Mouse (Mus musculus) small intestine, adult 2 months (tissue): Measurements from ENCODE around the gene Ell3. TPM values are rescaled to one million over a fixed set of nuclear protein-coding genes. Genes with fewer than 3 reads are reported as not detected.
"Not testable (repeated sequence)": the region's sequence is repeated elsewhere in the genome, so short reads cannot be mapped to it uniquely, and the experiment has no call there.

Source experiments
- H3K27ac ChIP-seq: fragments of 200-500 bp; 2 replicates; pipeline ENCODE4 v1.5.1; 2012; ENCODE audit warnings: low read depth, low read length, control low read depth, inconsistent platforms; ENCODE audit not compliant: insufficient read depth
- H3K27me3 ChIP-seq: fragments of 200-500 bp; 2 replicates; pipeline ENCODE4 v1.6.1; 2012; ENCODE audit warnings: mild to moderate bottlenecking, moderate library complexity, low read length, inconsistent platforms; ENCODE audit not compliant: control insufficient read depth, insufficient read depth
- H3K36me3 ChIP-seq: fragments of 200-500 bp; 2 replicates; pipeline ENCODE4 v1.6.1; 2012; ENCODE audit warnings: mild to moderate bottlenecking, low read length, control low read depth, inconsistent platforms; ENCODE audit not compliant: control insufficient read depth, insufficient read depth
- H3K4me1 ChIP-seq: fragments of 200-500 bp; 2 replicates; pipeline ENCODE4 v1.6.1; 2012; ENCODE audit warnings: low read length, inconsistent platforms, mixed read lengths; ENCODE audit not compliant: control insufficient read depth, insufficient read depth, insufficient read length
- H3K4me3 ChIP-seq: fragments of 200-500 bp; 2 replicates; pipeline ENCODE4 v1.5.1; 2012; ENCODE audit warnings: low read depth, mild to moderate bottlenecking, control low read depth, inconsistent platforms, low read length, moderate library complexity
- CTCF ChIP-seq: fragments of 200-500 bp; IDR thresholded peaks from 2 replicates; pipeline ENCODE4 v1.5.1; 2012; ENCODE audit warnings: low read depth, mild to moderate bottlenecking, control low read depth, inconsistent platforms, low read length, moderate library complexity, mixed read lengths; ENCODE audit not compliant: insufficient replicate concordance, insufficient read length; ENCODE audit errors: extremely low read depth
- POLR2A ChIP-seq: fragments of 200-500 bp; IDR thresholded peaks from 2 replicates; pipeline ENCODE4 v1.6.1; 2012; ENCODE audit warnings: low read depth, mild to moderate bottlenecking, control low read depth, inconsistent platforms, low read length, moderate library complexity
- WGBS: fragments of 180-500 bp; shearing (Covaris S2); methylation state at CpG from one replicate; pipeline ENCODE4 v1.1.7; 2018; 5-methylcytosine and 5-hydroxymethylcytosine counted together
- polyA plus RNA-seq: library from polyadenylated mRNA; depleted of rRNA; stranded (reverse); fragments of >200 nt; gene quantifications from 2 replicates; pipeline ENCODE4 v1.2.3, GENCODE M21; 2012

The Ell3 gene
- polyA plus RNA-seq, 1 experiment = 2.7 TPM

DNA sequence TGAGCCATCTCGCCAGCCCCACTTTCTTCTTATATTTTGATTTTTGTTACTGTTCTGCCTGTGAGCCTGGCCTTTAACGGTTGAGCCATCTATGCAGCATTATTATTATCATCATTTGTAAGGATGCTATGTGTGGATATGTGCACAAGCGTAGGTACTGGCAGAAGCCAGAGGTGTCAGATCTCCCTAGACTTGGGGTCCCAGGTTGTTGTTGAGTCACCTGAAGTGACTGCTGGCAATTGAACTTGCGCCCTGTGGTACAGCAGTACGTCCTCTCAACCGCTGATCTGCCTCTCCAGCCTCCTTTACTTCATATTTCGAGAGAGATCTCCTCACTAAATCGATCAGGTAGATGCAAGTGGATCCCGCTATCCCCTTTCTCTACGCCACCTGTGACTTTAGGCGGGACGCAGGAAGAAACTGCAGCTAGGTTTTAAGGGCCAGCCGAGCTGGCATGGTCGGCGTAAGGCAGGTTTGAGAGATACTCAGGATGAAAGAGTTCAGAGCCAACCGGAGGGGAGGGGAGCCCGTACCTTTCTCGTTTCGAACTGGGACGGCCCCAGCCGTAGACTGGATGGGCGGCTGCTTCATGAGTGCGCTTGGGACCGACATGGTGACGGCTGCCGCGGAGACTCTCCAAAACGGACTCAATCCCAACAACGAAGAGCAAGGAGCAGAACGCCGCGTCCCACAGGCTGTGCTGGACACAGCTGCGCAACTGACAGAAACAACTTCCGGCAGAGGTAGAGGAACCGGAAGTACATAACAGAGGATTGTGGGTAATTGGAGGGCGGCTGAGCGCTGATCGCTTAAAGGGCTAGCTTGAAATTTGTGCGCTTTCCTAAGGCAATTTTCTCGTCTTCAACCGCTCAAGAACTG is 29.5 kb upstream of the Ell3 start, which contains the start of gene Mfap1b:
Gene Mfap1b (minus strand): TSS at position 767 of the 879 bp plus-strand sequence.
- not testable (repeated sequence) for H3K4me1 ChIP-seq, H3K27me3 ChIP-seq, H3K27ac ChIP-seq, H3K36me3 ChIP-seq
- 4% methylated on average over 41 of the region's 41 CpGs for WGBS
- peak; percentile 76 for TF ChIP-seq POLR2A
- H3K4me3 ChIP-seq = peak within 1 kb of the TSS; percentile 65

DNA sequence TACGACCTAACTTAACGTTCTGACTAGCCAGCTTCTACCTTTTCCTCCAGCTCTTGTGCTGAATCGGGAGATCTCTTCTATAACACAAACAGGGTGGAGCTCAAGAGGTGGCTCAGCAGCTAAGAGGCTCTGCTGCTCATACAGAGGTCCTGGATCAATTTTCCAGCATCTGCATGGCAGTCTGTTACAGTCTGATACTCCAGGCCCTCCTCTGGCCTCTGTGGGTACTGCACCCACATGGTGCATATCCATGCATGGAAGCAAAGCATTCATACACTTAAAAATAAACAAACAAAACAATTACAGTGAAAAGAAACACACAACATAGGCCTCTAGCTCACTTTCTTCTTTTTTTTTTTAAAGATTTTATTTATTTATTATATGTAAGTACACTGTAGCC is 28.7 kb upstream of the Ell3 start:
- 87% methylated on average over 3 of the region's 3 CpGs for WGBS
- not testable (repeated sequence) for H3K27me3 ChIP-seq, H3K27ac ChIP-seq, H3K36me3 ChIP-seq, H3K4me3 ChIP-seq, H3K4me1 ChIP-seq

DNA sequence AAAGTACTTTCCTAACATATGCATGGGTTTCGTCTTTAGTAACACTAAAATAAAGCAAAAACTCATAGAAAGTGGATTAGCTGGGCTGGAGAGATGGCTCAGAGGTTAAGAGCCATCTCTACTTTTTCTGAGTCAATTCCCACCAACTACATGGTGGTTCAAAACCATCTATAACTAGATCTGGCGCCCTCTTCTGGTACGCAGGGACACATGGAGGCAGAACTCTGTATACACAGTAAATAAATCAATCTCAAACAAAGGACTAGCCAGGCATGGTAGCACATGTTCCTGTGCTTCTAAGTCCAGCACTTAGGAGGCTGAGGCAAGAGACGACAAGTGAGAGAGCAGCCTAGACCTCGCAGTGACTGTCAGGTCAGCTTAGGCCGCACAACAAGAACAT is 24.9 kb upstream of the Ell3 start:
- 52% methylated on average over 3 of the region's 6 CpGs for WGBS
- not testable (repeated sequence) for H3K36me3 ChIP-seq, H3K4me1 ChIP-seq

DNA sequence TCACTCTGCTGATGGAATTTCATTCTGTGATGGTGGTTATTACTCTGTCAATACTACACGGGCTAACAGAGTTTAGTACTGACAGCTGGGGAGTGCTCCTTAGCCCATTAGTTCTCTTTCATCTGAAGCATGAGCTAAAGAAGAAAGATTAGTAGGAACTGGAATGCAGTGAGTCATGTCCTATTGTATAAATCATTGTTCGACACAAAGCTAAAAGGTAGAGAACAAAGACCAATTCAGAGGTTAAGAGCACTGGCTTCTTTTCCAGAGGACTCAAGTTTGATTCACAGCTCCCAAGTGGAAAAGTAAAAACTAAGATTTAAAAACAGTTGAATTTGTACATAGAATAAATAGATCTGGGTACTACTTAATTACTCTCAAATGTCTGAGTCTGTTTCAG is 16.0 kb upstream of the Ell3 start:
- Histone ChIP-seq H3K4me3 (no peak overlapping the region), H3K27me3 (no peaks in the 10 kb centered on the region), H3K4me1 (no peaks in the 10 kb centered on the region), H3K36me3 (peaks cover 8% of the 10 kb centered on the region; the same call in 1 of the 2 replicates), H3K27ac (no peak overlapping the region)
- 55% methylated on average over 2 of the region's 2 CpGs for WGBS
- TF ChIP-seq POLR2A = no peak
- TF ChIP-seq CTCF = no peak

More for the DNA sequence above, 24.9 kb upstream of the Ell3 start:
- H3K27ac ChIP-seq, H3K27me3 ChIP-seq, H3K4me3 ChIP-seq: not testable (repeated sequence)

DNA sequence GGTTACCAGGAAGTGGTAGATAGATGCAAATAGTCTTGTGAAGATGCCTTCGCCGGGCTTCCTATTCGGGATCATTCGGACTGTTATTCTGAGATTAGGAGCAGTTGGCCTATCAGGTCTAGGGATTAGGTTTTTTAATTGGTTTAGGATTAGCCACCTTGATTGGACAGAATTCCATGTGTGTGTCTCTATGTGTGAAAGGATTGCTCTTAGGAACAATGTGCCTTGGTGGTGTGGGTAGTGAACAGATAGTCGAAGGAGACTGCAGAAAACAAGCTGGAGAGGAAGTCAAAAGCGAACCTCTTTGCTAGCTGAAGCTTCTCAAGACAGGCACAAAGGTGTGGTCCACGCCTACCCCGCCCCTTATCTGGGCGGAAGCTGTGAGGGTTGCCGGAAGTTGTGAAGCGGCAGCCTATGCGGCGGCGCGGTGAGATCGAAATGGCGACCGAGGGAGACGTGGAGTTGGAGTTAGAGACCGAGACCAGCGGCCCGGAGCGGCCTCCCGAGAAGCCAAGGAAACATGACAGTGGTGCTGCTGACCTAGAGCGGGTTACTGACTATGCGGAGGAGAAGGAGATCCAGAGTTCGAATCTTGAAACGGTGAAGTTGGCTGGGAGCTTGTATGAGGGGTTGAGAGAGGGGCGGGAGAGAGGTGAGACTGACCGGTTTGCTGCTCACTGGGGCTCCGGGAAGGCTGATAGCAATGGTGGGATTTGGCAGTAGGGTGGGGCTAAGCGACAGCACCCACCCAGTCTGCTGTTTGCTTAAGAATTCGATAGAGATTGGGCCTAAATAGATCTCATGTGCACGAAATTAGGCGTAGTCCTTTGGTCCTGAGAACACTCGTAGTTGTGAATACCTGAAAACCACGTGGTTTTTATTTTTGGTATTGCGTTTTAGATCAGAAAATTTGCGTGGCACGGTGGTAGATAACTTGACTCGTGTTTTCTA is 12.9 kb upstream of the Ell3 start, which contains the start of gene Serinc4:
Gene Serinc4 (minus strand): TSS at position 90 of the 951 bp plus-strand sequence.
- peak within 1 kb of the TSS; percentile 92 for H3K4me3 ChIP-seq
- 0 out of 2 replicates have a peak, but pooled peaks cover 3% of the 10 kb centered on the region for H3K4me1 ChIP-seq
- H3K27me3 ChIP-seq = no peaks in the 10 kb centered on the region
- peak within 1 kb of the TSS; percentile 74 for H3K27ac ChIP-seq
- 1% methylated on average over 41 of the region's 41 CpGs for WGBS
- peaks cover 25% of the 10 kb centered on the region for H3K36me3 ChIP-seq
- no peak for TF ChIP-seq CTCF
- peak; percentile 76; the same call in 1 of the 2 replicates for TF ChIP-seq POLR2A

DNA sequence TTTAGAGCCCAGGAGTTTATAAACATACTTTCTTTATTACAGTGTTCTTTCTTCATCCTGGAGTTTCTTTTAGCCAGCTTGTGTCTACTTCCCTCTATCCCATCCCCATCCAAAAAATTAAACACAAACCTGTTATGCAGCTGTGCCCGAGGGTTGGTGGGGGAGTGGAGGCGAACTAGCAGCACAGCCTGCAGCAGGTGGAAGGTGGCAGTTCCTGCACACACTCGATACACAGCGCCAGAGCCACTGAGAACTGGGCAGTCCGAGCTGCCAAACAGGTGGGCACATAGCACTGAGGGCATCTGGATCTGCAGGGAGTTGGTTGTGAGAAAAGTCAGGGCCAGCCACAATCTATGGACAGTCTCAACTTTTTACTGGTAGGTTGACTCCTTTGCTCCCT is 11.5 kb upstream of the Ell3 start:
- Histone ChIP-seq H3K4me1 (peaks cover 8% of the 10 kb centered on the region; the same call in 1 of the 2 replicates), H3K27ac (no peak overlapping the region), H3K27me3 (no peaks in the 10 kb centered on the region), H3K36me3 (peaks cover 32% of the 10 kb centered on the region), H3K4me3 (no peak overlapping the region)
- WGBS = 68% methylated on average over 5 of the region's 5 CpGs
- TF ChIP-seq POLR2A (no peak), CTCF (no peak)

DNA sequence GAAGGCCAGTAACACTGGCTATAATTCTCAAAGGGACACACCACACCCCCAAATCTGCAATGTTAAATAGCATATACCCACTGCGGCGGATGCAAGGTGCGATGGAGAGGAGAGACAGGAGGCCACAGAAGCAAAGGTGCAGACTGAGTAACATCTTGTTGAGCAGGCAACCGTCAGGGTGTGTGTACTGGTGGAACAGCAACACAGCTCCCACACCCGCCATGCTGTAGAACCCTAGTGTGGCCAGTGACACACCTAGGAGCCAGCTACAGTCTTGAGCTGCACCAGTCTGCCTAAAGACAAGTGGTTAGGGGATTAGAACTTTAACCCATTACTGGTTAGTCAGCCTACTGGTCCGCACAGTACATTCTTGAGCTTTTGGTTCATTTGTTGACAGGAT is 9.8 kb upstream of the Ell3 start:
- WGBS = 91% methylated on average over 6 of the region's 6 CpGs
- peaks cover 31% of the 10 kb centered on the region for H3K36me3 ChIP-seq
- TF ChIP-seq CTCF (no peak), POLR2A (no peak)

More for the DNA sequence above, 9.8 kb upstream of the Ell3 start:
- Histone ChIP-seq H3K27me3 (no peaks in the 10 kb centered on the region), H3K4me3 (no peak overlapping the region), H3K27ac (no peak overlapping the region), H3K4me1 (peaks cover 8% of the 10 kb centered on the region; the same call in 1 of the 2 replicates)
